ENCODE assay signal across 8 mouse cellular contexts in the genomic region with DNA sequence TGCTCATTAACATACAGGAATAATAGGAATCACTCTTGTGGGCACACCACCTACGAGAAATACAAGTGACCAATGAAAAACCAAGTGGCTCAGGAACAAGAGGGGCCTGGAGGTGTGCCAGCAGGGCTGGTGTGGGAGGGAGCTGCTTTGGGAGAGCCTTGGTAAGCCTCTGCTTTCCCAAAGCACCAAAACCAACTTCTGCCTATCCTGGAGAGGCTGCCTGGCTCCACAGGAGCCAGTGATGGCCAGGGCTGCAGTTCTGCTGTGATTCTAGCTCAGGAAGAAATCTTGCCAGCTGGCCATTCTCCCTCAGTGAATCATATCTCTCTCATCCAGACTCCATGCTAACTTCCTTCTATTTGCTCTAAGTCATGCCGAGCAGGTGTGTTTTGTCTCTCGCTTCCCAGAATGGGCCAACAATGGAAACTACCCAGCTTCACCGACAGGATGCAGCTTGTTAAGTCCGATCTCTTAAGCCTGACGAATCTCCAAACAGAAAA. TPM values are rescaled to one million over a fixed set of nuclear protein-coding genes. Genes with fewer than 3 reads are reported as not detected.
DNase-seq lines count a peak whose midpoint lies in the region; ATAC-seq lines count a peak whose summit lies in the region.

No protein-coding gene starts in this region.

- peaks cover 91% of the 10 kb centered on the region for H3K36me3 ChIP-seq in forebrain, embryonic 10.5 days (replicated peaks)
- peaks cover 76% of the 10 kb centered on the region for H3K36me3 ChIP-seq in heart, embryonic 13.5 days

- H3K4me2 ChIP-seq in heart, embryonic 13.5 days, result no peak overlapping the region

- no peak overlapping the region for H3K9ac ChIP-seq in heart, embryonic 13.5 days

- DNase-seq in frontal cortex, postnatal 25 days (ENCODE audit: low spot score in 2 of 2), result no peak
- no peak for DNase-seq in forebrain, embryonic 10.5 days (ENCODE audit: extremely low spot score, low spot score)
- peak; percentile 71 for DNase-seq in kidney, postnatal 10 days
- peak; percentile 62 for DNase-seq in lung, postnatal 14 days
- DNase-seq in skeletal muscle tissue, adult 2 months (ENCODE audit: low read depth, low spot score), result peak; percentile 72
- no peak for DNase-seq in spleen, postnatal 14 days (ENCODE audit: low spot score in 2 of 2)

- ATAC-seq in frontal cortex, adult (ENCODE audit: low TSS enrichment), result peak; percentile 98
- ATAC-seq in heart, embryonic 13.5 days (ENCODE audit: extremely low read depth, insufficient number of reproducible peaks, low FRiP score, low TSS enrichment), result no peak

- no peak overlapping the region for H3K4me3 ChIP-seq in forebrain, embryonic 10.5 days
- no peak overlapping the region for H3K4me3 ChIP-seq in heart, embryonic 13.5 days

- peaks cover 16% of the 10 kb centered on the region for H3K4me1 ChIP-seq in forebrain, embryonic 10.5 days
- peaks cover 20% of the 10 kb centered on the region for H3K4me1 ChIP-seq in heart, embryonic 13.5 days

- H3K27ac ChIP-seq in forebrain, embryonic 10.5 days, result peak overlapping the region; percentile 17; the same call in 1 of the 2 replicates
- peak overlapping the region; percentile 69 for H3K27ac ChIP-seq in heart, embryonic 13.5 days (replicated peaks)

- 65% methylated on average over 6 of the region's 6 CpGs for WGBS in forebrain, embryonic 10.5 days
- WGBS in heart, embryonic 13.5 days, result 48% methylated on average over 6 of the region's 6 CpGs

- no peaks in the 10 kb centered on the region for H3K27me3 ChIP-seq in forebrain, embryonic 10.5 days (ENCODE audit: poor library complexity, severe bottlenecking)
- H3K27me3 ChIP-seq in heart, embryonic 13.5 days (replicated peaks), result no peaks in the 10 kb centered on the region

- H3K9me3 ChIP-seq in forebrain, embryonic 10.5 days, result no peaks in the 10 kb centered on the region
- H3K9me3 ChIP-seq in heart, embryonic 13.5 days, result no peaks in the 10 kb centered on the region

RNA-seq across cellular contexts. Expression of gene Smad1, which starts 49.2 kb away (rescaled TPM):
- polyA plus RNA-seq in forebrain, embryonic 10.5 days (2016; fragmentation: Nextera tagmentation; extraction: Ambion mirVana), result 39.4 TPM in 2 replicates
- polyA plus RNA-seq in heart, embryonic 13.5 days (2015; fragmentation: Nextera tagmentation; extraction: Ambion mirVana), result 19.0 and 20.2 TPM in 2 replicates

RNA-seq across cellular contexts. Expression of gene Mmaa, which starts 55.4 kb away (rescaled TPM):
- polyA plus RNA-seq in forebrain, embryonic 10.5 days (2016; fragmentation: Nextera tagmentation; extraction: Ambion mirVana), result 10.6 and 11.3 TPM in 2 replicates
- polyA plus RNA-seq in heart, embryonic 13.5 days (2015; fragmentation: Nextera tagmentation; extraction: Ambion mirVana), result 13.1 and 14.2 TPM in 2 replicates

Comparison
In these comparisons a context has a peak if more than half of its experiments do, and no peak if none do; other contexts are left out.
1. DNase-seq: peak in kidney, postnatal 10 days (single experiment), lung, postnatal 14 days (single experiment) and skeletal muscle tissue, adult 2 months (single experiment); none in frontal cortex, postnatal 25 days (0 of 2), forebrain, embryonic 10.5 days (single experiment) and spleen, postnatal 14 days (0 of 2).